Mouse (Mus musculus) limb, embryonic 11.5 days (tissue): ENCODE data around the gene Rptn. TPM values are rescaled to one million over a fixed set of nuclear protein-coding genes. Genes with fewer than 3 reads are reported as not detected.

ENCODE experiments used
- ATAC-seq: fragments of 200-750 bp; cut with Nextera tagmentation; 2 replicates; pipeline ENCODE4 v1.8.0; 2017; ENCODE audit warnings: low read depth; ENCODE audit not compliant: insufficient number of reproducible peaks, low FRiP score, low TSS enrichment
- DNase-seq: peaks from one replicate; pipeline ENCODE4 v3.0.0-alpha.2; 2015; ENCODE audit warnings: low spot score
- H3K27ac ChIP-seq: fragments of 300-500 bp; sonication (generic); replicated peaks from 2 replicates; pipeline ENCODE4 v1.5.1; 2014; ENCODE audit warnings: low read depth, mild to moderate bottlenecking, low read length
- H3K27me3 ChIP-seq: fragments of 300-500 bp; sonication (generic); 2 replicates; pipeline ENCODE4 v1.6.1; 2014; ENCODE audit warnings: mild to moderate bottlenecking, low read length, mixed read lengths; ENCODE audit not compliant: control insufficient read depth, insufficient read depth
- H3K36me3 ChIP-seq: fragments of 300-500 bp; sonication (generic); 2 replicates; pipeline ENCODE4 v1.6.1; 2014; ENCODE audit warnings: mild to moderate bottlenecking, low read length, moderate library complexity, mixed read lengths; ENCODE audit not compliant: control insufficient read depth, insufficient read depth
- H3K4me1 ChIP-seq: fragments of 300-500 bp; sonication (generic); 2 replicates; pipeline ENCODE4 v1.6.1; 2014; ENCODE audit warnings: low read length, mixed read lengths; ENCODE audit not compliant: control insufficient read depth, insufficient read depth
- H3K4me2 ChIP-seq: fragments of 300-500 bp; sonication (generic); 2 replicates; pipeline ENCODE4 v1.6.1; 2014; ENCODE audit warnings: low read depth, mild to moderate bottlenecking, moderate library complexity; ENCODE audit not compliant: severe bottlenecking
- H3K4me3 ChIP-seq: fragments of 300-500 bp; sonication (generic); 2 replicates; pipeline ENCODE4 v1.5.1; 2014; ENCODE audit warnings: low read depth, low read length
- H3K9ac ChIP-seq: fragments of 300-500 bp; sonication (generic); 2 replicates; pipeline ENCODE4 v1.6.1; 2014; ENCODE audit warnings: mild to moderate bottlenecking, low read length
- H3K9me3 ChIP-seq: fragments of 300-500 bp; sonication (generic); 2 replicates; pipeline ENCODE4 v1.6.1; 2016; ENCODE audit warnings: low read length; ENCODE audit not compliant: control insufficient read depth
- whole genome bisulfite sequencing: fragments of 180-500 bp; shearing (Covaris S2); extraction: QIAGEN DNeasy Blood & Tissue Kit; methylation state at CpG from one replicate; pipeline ENCODE4 v1.1.7; 2014; 5-methylcytosine and 5-hydroxymethylcytosine counted together
- polyA plus RNA-seq: library from polyadenylated mRNA; unstranded; fragments of >200 nt; fragmentation: Nextera tagmentation; extraction: Ambion mirVana; gene quantifications from 2 replicates; pipeline ENCODE4 v1.2.1, GENCODE M21; 2014

Gene Rptn
- not detected in 2 replicates for polyA plus RNA-seq

DNA sequence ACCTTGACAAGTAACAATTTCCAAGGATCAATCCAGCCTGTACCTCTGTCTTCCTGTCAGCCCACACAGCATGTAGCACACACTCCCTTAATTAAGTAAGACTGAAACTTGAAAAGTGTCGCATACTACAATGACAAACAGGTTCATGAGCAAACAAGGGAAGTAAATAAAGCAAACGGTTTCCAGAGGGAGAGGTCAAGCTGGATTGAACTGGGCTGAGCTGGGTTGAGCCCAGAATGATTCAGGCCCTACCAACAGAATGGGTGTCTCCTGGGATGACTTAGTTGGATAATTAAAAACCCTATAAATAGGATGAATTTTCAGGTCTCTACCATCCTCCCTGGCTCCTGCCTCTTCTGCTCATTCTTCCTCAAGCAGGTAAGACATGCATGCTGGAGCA lies at the start of gene Rptn:
TSS of gene Rptn (plus strand) at position 334 of the 400 bp plus-strand sequence.
- DNase-seq (no peak), ATAC-seq (no peak)
- Histone ChIP-seq H3K4me2 (no peak within 1 kb of the TSS), H3K36me3 (no peaks in the 10 kb centered on the region), H3K4me3 (no peak within 1 kb of the TSS), H3K9me3 (no peaks in the 10 kb centered on the region), H3K9ac (no peak within 1 kb of the TSS), H3K27ac (no peak within 1 kb of the TSS), H3K4me1 (no peaks in the 10 kb centered on the region), H3K27me3 (no peaks in the 10 kb centered on the region)
- 57% methylated on average over 2 of the region's 2 CpGs for WGBS

DNA sequence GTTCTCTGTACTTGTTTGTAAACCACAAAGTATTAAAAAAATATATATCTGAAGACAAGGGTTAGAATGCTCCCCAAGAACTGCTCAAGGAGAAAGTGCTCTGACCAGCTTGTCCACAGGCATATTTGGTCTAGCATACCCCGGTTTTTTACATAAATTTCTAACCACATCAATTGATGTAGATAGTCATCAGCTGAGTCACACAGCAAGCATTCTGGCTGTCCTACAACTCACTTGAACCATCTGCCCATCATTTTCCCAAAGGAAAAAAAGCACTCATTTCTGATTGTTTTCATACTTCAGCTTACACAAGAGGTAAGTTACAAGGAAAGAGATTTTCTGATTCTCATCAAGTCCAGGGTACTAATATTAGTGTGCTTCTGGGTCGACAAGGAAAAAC lies 46.6 kb upstream of the Rptn start:
- Histone ChIP-seq H3K4me3 (no peak overlapping the region), H3K9ac (no peak overlapping the region), H3K36me3 (no peaks in the 10 kb centered on the region), H3K4me2 (no peak overlapping the region), H3K4me1 (no peaks in the 10 kb centered on the region), H3K9me3 (no peaks in the 10 kb centered on the region), H3K27ac (no peak overlapping the region), H3K27me3 (no peaks in the 10 kb centered on the region)
- DNase-seq (no peak), ATAC-seq (no peak)
- WGBS = 80% methylated on average over 2 of the region's 2 CpGs

- no peak overlapping the region for H3K4me3 ChIP-seq
- no peaks in the 10 kb centered on the region for H3K27me3 ChIP-seq
- DNase-seq = peak; percentile 74
- 20% methylated on average over 7 of the region's 7 CpGs for WGBS
- no peak overlapping the region for H3K27ac ChIP-seq
- H3K9ac ChIP-seq = no peak overlapping the region
- ATAC-seq = no peak
- no peak overlapping the region for H3K4me2 ChIP-seq
- H3K9me3 ChIP-seq = no peaks in the 10 kb centered on the region
- no peaks in the 10 kb centered on the region for H3K36me3 ChIP-seq
- H3K4me1 ChIP-seq = no peaks in the 10 kb centered on the region
These were observed 33.5 kb upstream of the Rptn start for GRCm38 (mm10) chr3:93360045-93360444.

DNA sequence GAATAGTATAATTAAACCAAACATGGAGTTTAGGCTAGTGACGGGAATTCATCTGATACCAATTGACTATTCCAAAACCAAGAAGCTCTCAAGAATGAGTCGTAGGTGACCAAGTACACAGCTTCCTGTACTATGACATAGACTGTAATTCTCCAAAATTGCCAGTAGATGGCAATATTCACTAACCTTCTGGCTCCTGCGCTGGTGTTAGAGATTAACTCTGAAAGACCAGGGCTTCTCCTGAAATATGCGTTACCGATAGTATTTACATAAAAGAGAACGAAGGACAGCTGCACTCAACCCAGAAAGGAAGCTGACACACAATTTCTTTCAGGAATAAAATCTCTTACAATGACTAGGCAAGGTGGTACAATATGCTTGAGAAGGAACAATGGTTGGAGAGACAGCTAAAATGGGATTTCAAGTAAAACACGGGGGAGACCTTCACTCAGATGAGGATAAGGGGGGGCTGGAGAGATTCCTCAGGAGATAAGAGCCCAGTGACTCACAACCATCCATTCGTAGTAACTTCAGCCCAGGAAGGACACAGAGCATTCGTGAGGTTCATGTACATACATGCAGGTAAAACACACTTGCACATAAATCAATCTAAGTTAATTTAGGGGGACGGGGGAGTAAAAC lies 31.4 kb upstream of the Rptn start:
- H3K27ac ChIP-seq = no peak overlapping the region
- H3K9ac ChIP-seq = no peak overlapping the region
- no peaks in the 10 kb centered on the region for H3K36me3 ChIP-seq
- no peak overlapping the region for H3K4me2 ChIP-seq
- ATAC-seq (peak; percentile 79; the same call in 1 of the 2 replicates), DNase-seq (peak; percentile 26)
- H3K4me3 ChIP-seq = no peak overlapping the region
- no peaks in the 10 kb centered on the region for H3K4me1 ChIP-seq
- WGBS = 11% methylated on average over 10 of the region's 10 CpGs
- no peaks in the 10 kb centered on the region for H3K27me3 ChIP-seq
- H3K9me3 ChIP-seq = no peaks in the 10 kb centered on the region

GRCm38 (mm10) chr3:93366966-93367575 lies 26.4 kb upstream of the Rptn start:
- no peaks in the 10 kb centered on the region for H3K36me3 ChIP-seq
- no peaks in the 10 kb centered on the region for H3K27me3 ChIP-seq
- no peaks in the 10 kb centered on the region for H3K9me3 ChIP-seq
- H3K4me3 ChIP-seq = no peak overlapping the region
- ATAC-seq = no peak
- 65% methylated on average over 3 of the region's 3 CpGs for WGBS
- H3K4me1 ChIP-seq = no peaks in the 10 kb centered on the region
- no peak overlapping the region for H3K4me2 ChIP-seq
- H3K27ac ChIP-seq = no peak overlapping the region
- no peak overlapping the region for H3K9ac ChIP-seq
- no peak for DNase-seq

- Histone ChIP-seq H3K4me1 (no peaks in the 10 kb centered on the region), H3K9me3 (no peaks in the 10 kb centered on the region), H3K4me2 (no peak overlapping the region), H3K4me3 (no peak overlapping the region), H3K27ac (no peak overlapping the region), H3K9ac (no peak overlapping the region), H3K27me3 (no peaks in the 10 kb centered on the region), H3K36me3 (no peaks in the 10 kb centered on the region)
- 68% methylated on average over 1 of the region's 1 CpGs for WGBS
- no peak for DNase-seq
- ATAC-seq = no peak
These were observed 25.3 kb upstream of the Rptn start for GRCm38 (mm10) chr3:93368171-93368570.

GRCm38 (mm10) chr3:93373416-93373815 lies 20.1 kb upstream of the Rptn start:
- no peak overlapping the region for H3K9ac ChIP-seq
- no peaks in the 10 kb centered on the region for H3K36me3 ChIP-seq
- H3K27ac ChIP-seq = no peak overlapping the region
- no peak overlapping the region for H3K4me3 ChIP-seq
- ATAC-seq = no peak
- H3K27me3 ChIP-seq = no peaks in the 10 kb centered on the region
- no peak overlapping the region for H3K4me2 ChIP-seq
- 78% methylated on average over 6 of the region's 6 CpGs for WGBS
- H3K9me3 ChIP-seq = no peaks in the 10 kb centered on the region
- no peaks in the 10 kb centered on the region for H3K4me1 ChIP-seq
- no peak for DNase-seq

- ATAC-seq = no peak
- WGBS = 69% methylated on average over 1 of the region's 1 CpGs
- no peak for DNase-seq
These were observed 18.3 kb upstream of the Rptn start for GRCm38 (mm10) chr3:93375196-93375595.

More at GRCm38 (mm10) chr3:93375196-93375595, 18.3 kb upstream of the Rptn start:
- Histone ChIP-seq H3K9ac (no peak overlapping the region), H3K9me3 (no peaks in the 10 kb centered on the region), H3K4me1 (no peaks in the 10 kb centered on the region), H3K4me2 (no peak overlapping the region), H3K27ac (no peak overlapping the region), H3K27me3 (no peaks in the 10 kb centered on the region), H3K36me3 (no peaks in the 10 kb centered on the region), H3K4me3 (no peak overlapping the region)
